Mouse (Mus musculus): ENCODE measurements at regions not wholly inside any gene's neighbourhood (a gene's known extent, or its start where the extent isn't known, plus 50 kb on each side); places are given as distances from the start of the nearest gene placed in this dataset.

GRCm38 (mm10) chr15:62743879-62744278, 1101.1 kb downstream of the Gsdmc2 start:
- no peak for DNase-seq

DNA sequence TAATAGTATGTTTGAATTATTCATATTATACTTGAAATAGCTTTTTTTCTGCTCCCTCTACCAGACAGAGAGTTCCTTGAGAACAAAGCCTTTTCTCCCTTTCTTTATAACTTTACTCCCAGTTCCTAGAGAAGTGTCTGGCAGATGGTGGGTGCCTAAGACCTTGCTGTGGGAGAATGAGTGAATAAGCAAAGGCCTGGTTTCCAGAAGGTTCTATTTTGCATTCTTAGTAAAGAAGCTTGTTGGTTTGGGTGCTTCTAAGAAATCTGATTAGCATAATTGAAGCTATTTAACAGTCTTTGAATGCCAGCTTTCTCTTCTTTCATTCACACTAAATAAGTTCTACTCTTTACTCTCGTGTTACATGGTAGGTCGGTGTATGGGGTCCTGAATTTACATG, 1104.2 kb downstream of the Gsdmc2 start:
- no peak for DNase-seq

- no peak for DNase-seq
Measured at GRCm38 (mm10) chr15:62735334-62735733, 1109.6 kb downstream of the Gsdmc2 start.

DNA sequence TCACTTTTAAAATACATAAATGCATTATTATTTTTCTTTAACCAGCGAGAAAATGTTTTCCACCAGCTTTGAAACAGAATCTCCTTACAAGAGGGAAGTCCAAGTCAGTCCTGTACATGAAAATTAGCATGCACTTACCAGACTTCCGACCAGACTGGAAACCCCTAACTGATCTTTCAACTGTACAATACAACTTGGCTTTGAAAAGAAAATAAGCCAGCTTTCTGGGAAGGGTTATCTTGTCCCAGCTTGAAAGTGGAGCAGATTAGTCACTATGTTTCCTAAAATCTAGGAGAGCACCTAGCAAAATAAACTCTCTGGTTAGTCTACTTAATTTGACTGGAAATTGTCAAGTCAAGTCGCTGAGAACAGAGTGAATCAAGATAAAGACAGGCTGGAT, 1110.1 kb downstream of the Gsdmc2 start:
- no peak for DNase-seq

DNA sequence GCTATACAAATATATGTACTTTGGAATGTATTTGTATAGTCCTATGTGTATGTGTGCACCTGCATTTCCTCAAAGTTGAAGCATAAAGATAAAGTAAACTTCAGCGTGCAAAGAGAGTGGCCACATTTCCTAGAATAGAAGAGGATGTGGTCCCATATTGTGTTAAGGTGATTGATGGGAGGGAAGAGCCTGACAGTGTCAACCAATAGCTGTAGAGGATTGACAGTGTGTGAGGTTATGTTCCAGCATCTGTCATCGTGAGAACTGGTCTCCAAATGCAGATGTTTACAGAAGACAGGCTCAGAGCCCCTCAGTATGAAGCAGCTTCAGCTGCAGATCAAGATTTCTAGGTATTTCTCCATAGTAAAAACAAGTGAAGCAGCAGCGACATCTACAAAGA, 1114.5 kb downstream of the Gsdmc2 start:
- DNase-seq = no peak

GRCm38 (mm10) chr15:62714265-62714664, 1130.7 kb downstream of the Gsdmc2 start:
- DNase-seq = no peak

GRCm38 (mm10) chr15:62712543-62713131, 1132.3 kb downstream of the Gsdmc2 start:
- DNase-seq = no peak

DNA sequence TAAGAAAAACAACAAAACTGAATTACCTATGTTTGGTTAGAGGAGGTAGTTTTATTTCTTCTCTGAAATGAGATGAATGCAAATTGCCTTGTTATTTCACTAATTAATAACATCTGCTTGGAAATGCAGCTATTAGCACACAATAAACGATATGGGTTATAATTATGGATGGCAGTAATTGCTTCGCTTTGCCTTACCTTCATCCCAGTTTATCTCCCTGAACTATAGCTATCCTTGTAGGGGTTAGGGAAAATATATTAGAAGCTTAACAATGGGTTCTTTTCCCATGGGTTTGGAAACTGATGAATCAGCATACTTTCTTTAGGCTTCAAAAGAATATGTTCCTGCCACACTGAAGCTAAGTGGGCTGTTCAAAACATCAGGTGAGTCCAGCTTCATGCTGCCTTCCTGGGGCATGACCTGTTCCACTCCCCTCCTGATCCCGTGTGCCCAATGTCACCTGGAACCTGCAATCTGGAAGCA, 1132.9 kb downstream of the Gsdmc2 start:
- DNase-seq = no peak

DNA sequence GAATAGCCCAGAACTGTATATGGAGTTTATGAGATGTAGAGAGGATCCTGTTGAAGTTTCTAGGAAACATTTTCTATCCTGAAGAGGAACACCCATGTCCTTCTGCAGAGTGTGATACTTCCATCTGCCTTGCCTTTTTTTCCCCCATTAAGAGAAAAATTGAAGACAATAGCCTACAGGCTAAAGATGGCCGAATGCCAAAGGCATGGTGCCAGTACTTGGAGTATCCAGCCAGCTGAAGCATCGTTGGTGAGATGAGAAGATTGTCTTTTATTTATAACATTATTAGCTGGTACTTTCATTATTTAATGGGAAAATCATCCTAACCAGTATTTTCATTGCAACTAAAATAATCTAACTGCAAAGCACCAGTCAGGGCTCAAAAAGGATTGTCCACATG, 1135.4 kb downstream of the Gsdmc2 start:
- no peak for DNase-seq

GRCm38 (mm10) chr15:62698559-62698958, 1146.4 kb downstream of the Gsdmc2 start:
- peak; percentile 24 for DNase-seq

DNA sequence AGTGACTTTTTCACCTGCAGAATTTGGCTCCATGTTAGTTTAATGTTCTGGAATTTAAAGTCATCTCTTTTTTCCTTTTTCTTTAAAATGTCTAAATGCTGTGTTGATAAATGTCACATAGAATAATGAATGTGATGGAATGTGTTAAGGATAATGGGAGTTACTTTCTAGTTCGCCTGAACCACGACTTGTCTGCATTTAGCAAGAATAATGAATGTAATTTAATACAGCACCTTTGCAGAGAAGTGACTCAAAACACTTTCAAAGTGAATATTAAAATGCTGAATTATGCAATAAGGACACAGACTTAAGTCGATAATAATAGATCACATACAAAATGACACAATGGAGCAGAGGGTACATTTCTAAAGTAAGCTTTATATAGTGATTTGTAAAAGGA, 1150.2 kb downstream of the Gsdmc2 start:
- DNase-seq = no peak

GRCm38 (mm10) chr15:62693671-62694070, 1151.3 kb downstream of the Gsdmc2 start:
- DNase-seq = no peak

DNA sequence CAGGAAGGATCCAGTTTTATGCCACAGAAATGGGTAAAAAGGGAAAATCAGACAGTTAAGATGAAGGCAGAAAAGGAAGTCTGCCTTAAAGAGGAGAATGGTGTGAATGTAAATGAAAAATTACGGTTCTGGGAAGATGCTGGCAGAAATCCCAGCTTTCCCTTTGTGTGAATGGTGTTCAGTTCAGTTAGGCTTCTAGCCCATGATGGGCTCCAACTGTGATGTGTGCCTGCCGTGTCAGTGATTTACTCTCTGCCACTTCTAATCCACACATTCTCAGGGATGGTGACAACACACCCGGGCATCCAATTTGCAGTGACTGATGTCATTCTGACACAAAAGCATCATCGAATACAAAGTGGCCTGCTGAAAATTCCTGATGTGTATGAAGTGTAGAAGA, 1171.6 kb downstream of the Gsdmc2 start:
- no peak for DNase-seq

GRCm38 (mm10) chr15:62670026-62670425, 1175.0 kb downstream of the Gsdmc2 start:
- peak; percentile 35 for DNase-seq

DNA sequence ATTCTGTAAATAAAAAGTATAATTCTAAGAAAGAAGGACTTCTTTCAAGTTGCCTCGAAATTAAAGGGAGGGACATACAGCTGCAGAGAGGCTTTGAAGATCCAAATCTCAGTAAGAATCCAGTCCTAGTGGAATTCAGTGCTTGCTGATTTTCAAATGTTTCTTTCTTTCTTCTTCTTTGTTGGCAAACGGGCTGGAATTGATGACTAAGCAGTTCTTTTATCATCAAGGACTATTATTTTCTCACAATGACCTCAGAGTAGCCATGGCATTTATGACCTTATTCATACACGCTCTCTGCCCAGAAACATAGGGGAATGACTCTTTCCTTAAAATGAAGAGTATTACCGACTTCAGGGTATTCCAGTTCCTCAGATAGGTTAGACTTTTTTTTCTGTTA, 1185.9 kb downstream of the Gsdmc2 start:
- no peak for DNase-seq

DNA sequence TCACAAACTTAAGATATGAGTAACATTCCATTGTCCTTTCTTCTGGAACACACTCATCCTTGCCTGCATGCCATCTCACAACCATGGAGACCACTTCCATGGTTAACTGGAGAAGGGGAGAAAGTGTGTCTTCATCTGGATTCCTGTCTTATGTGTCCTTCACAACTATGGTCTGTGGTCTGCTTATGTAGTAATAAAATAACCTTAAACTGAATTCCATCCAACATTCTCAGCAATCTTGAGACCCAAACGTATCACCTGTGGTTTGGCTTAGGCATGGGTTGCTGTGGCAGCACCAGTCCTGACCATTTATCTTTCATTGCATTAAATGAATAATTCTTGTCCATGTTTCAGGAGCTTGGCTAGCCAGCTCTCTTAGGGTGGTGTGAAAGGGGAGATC, 1186.3 kb downstream of the Gsdmc2 start:
- no peak for DNase-seq

GRCm38 (mm10) chr15:62646476-62647168, 1198.4 kb downstream of the Gsdmc2 start:
- DNase-seq = no peak

- no peak for DNase-seq
Measured at GRCm38 (mm10) chr15:62644744-62645143, 1200.2 kb downstream of the Gsdmc2 start.

- no peak for DNase-seq
Measured at GRCm38 (mm10) chr15:62644296-62644695, 1200.7 kb downstream of the Gsdmc2 start.

DNA sequence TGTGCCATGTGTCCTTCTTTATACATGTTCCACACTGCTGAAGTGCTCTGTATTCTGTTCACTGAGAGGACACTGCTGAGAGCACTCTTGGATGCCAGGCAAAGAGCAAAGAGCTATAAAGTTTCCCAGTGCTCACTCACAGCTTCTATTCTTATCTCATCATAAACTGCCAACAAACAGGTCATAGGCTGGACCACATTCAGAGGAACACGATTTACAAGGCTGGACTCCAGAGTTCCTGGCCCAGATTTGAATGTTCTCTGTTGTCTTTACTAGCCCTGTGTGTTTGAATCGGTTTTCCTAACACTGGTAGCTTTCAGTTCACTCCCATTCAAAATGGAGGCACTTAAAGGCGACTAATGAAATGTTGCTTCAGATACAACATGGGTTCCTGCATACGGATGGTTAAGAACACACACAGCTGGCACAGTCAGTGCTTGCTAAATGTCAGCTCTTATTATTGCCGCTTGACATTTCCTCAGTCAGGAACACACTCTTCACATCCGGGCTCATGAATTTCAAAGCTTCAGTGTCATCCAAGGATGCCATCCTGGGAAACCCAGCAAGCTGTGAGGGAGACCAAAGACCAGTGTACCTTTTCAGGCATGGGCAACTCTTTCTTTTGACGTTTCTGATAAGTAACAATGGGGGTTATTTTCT, 1203.8 kb downstream of the Gsdmc2 start:
- DNase-seq = peak; percentile 57

DNA sequence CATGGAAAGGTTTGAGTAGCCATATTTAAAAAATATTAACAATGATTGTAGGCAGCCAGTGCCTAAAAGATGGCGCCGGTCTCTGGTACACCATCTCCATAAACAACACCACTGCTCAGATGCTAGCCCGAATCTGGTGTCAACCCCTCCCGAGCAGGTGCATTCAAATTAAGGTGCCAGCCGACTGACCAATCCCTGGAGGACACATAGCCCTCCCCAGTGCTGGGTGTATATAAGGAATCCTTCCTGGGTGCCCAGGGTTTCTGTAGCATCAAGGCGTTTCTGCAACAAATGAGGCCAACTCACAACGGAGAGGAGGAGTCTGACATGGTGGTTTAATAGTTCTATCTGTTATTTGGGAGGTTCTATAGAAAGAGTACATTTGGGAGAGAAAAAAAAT, 1219.6 kb downstream of the Gsdmc2 start:
- DNase-seq = no peak

DNA sequence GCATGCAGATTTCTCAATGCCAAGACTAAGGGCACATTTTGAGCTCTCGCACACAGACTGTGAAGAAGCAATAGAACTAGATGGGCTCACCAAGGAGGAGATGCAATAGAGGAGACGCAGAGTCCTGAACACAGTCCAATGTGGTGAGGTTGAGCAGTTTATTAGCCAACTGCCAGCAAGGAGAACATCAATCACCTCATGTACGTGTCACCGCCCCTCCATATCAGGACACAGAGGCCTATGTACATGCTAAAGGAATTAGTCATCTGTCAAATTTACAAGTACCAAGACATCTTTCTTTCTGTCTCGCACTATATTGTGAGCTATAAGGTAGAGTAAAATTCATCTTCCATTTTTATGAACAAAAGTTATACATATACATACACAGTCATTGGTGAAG, 1228.9 kb downstream of the Gsdmc2 start:
- no peak for DNase-seq

DNA sequence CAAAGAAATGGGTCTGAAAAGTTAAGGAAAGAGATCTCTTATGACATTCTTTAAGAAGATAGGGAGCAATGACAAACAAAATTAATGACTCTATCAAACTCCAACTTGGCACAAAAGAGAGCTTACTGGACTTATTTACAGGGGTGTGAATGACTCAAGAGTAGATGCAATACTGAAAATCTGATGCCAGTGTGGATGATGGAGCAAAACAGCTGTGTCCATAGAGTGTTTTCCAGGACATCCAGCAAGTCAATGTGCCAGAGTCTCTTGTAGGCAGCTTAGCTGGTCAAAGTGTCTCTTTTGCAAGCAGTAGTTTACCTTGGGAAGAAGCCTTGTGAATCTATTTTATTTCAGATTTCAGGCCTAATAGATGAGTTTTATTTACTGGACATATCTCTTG, 1248.2 kb downstream of the Gsdmc2 start:
- peak; percentile 31 for DNase-seq

DNA sequence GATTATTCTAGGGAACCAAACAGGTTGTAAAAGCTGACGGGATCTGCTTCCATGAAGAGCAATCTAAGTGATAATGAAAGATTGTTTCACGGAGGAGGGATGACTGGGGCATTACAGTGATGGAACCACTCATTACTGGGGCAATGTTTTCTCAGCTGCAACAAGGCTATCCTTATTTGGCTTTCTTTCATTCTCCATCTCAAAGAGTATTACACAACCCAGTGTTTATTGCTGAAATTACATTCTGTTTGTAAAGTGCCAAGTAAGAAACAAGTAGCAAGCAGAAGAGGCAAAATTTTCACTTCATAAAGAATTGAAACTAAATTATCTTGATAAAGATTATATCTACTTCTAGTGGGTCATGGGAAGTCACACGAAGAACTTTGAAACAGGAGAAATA, 1256.4 kb downstream of the Gsdmc2 start:
- DNase-seq = no peak
